8 mouse cellular contexts compared by ENCODE assay signal in genomic region chr1:88839977-88840628, GRCm38 (mm10).
DNase-seq lines count a peak whose midpoint lies in the region; ATAC-seq lines count a peak whose summit lies in the region.
"Had no signal": no experiment of that assay in that cellular context is flagged by ENCODE, and none has a peak within 500 bp of the region (broad histone marks: within the 10 kb centered on the region; RNA-seq: fewer than 3 reads in every experiment).

No protein-coding gene starts in this region.

- WGBS in hindbrain, embryonic 13.5 days: 8% methylated on average over 9 of the region's 9 CpGs
- 13% methylated on average over 9 of the region's 9 CpGs for WGBS in midbrain, embryonic 16.5 days

- no peaks in the 10 kb centered on the region for H3K36me3 ChIP-seq in hindbrain, embryonic 13.5 days
- H3K36me3 ChIP-seq in midbrain, embryonic 16.5 days (ENCODE audit: control insufficient read depth, insufficient read depth, low read length): no peaks in the 10 kb centered on the region

- peak overlapping the region; percentile 49 for H3K9ac ChIP-seq in hindbrain, embryonic 13.5 days
- H3K9ac ChIP-seq in midbrain, embryonic 16.5 days (ENCODE audit: low read depth, low read length): no peak overlapping the region

- H3K9me3 ChIP-seq in hindbrain, embryonic 13.5 days: no peaks in the 10 kb centered on the region
- H3K9me3 ChIP-seq in midbrain, embryonic 16.5 days (replicated peaks; ENCODE audit: control insufficient read depth, low read length, poor library complexity, severe bottlenecking): no peaks in the 10 kb centered on the region

- H3K4me1 ChIP-seq in hindbrain, embryonic 13.5 days (replicated peaks): peaks cover 34% of the 10 kb centered on the region
- peaks cover 18% of the 10 kb centered on the region for H3K4me1 ChIP-seq in midbrain, embryonic 16.5 days (ENCODE audit: control insufficient read depth, insufficient read depth, low read length)

- H3K27ac ChIP-seq in hindbrain, embryonic 13.5 days: peak overlapping the region; percentile 87
- peak overlapping the region; percentile 61 for H3K27ac ChIP-seq in midbrain, embryonic 16.5 days (ENCODE audit: low read length)
- H3K27ac ChIP-seq: gastrocnemius, adult 2 months had no signal

- H3K4me2 ChIP-seq in hindbrain, embryonic 13.5 days: no peak overlapping the region
- H3K4me2 ChIP-seq in midbrain, embryonic 16.5 days (ENCODE audit: low read length): no peak overlapping the region

- no peak overlapping the region for H3K4me3 ChIP-seq in hindbrain, embryonic 13.5 days
- H3K4me3 ChIP-seq in midbrain, embryonic 16.5 days (ENCODE audit: low read depth, low read length): no peak overlapping the region
- H3K4me3 ChIP-seq: gastrocnemius, adult 2 months had no signal

- no peaks in the 10 kb centered on the region for H3K27me3 ChIP-seq in hindbrain, embryonic 13.5 days
- H3K27me3 ChIP-seq in midbrain, embryonic 16.5 days (ENCODE audit: control insufficient read depth, insufficient read depth, low read depth, low read length): no peaks in the 10 kb centered on the region

- DNase-seq in embryo, embryonic 10 days (ENCODE audit: low spot score): peak; percentile 70
- no peak for DNase-seq in T-cell, adult 2 months (ENCODE audit: low spot score)
- no peak for DNase-seq in adrenal gland, postnatal 4 days (ENCODE audit: low spot score in 2 of 2)
- no peak for DNase-seq in adrenal gland, adult 2 months
- DNase-seq: gastrocnemius, adult 2 months had no signal

- peak; percentile 53 for ATAC-seq in cerebellum, adult (ENCODE audit: insufficient number of reproducible peaks, low FRiP score, low TSS enrichment)
- ATAC-seq in hindbrain, embryonic 13.5 days (ENCODE audit: low FRiP score): peak; percentile 82
- peak; percentile 80 for ATAC-seq in midbrain, embryonic 16.5 days
